Mouse (Mus musculus) C2C12 (cell line): ENCODE data around the gene Dgkg.

Source experiments
- CEBPB ChIP-seq: IDR thresholded peaks from one replicate; pipeline ENCODE4 v1.6.1; 2011; ENCODE audit warnings: low read depth, mild to moderate bottlenecking, control low read depth, moderate library complexity
- CTCF ChIP-seq: IDR thresholded peaks from one replicate; pipeline ENCODE4 v1.5.1; 2011; ENCODE audit not compliant: control insufficient read depth, insufficient read depth, insufficient read length
- FOSL1 ChIP-seq: IDR thresholded peaks from one replicate; pipeline ENCODE4 v1.8.0; 2011; ENCODE audit warnings: mild to moderate bottlenecking, low read length; ENCODE audit not compliant: poor library complexity, insufficient read depth, severe bottlenecking
- MAX ChIP-seq: IDR thresholded peaks from one replicate; pipeline ENCODE4 v1.6.1; 2011; ENCODE audit warnings: mild to moderate bottlenecking, control low read depth
- MYOD1 ChIP-seq: IDR thresholded peaks from one replicate; pipeline ENCODE4 v1.6.1; 2011; ENCODE audit warnings: low read depth; ENCODE audit not compliant: control insufficient read depth, insufficient read length
- MYOG ChIP-seq: IDR thresholded peaks from one replicate; pipeline ENCODE4 v1.6.1; 2011; ENCODE audit not compliant: control insufficient read depth, insufficient read length; ENCODE audit errors: extremely low read depth
- USF1 ChIP-seq: IDR thresholded peaks from one replicate; pipeline ENCODE4 v1.6.1; 2011; ENCODE audit warnings: low read depth, mild to moderate bottlenecking, control low read depth, moderate library complexity

GRCm38 (mm10) chr16:22495259-22495658 lies 161.8 kb downstream of the Dgkg start:
- TF ChIP-seq CTCF (no peak), MAX (no peak), MYOD1 (no peak), CEBPB (no peak), USF1 (no peak), MYOG (no peak), FOSL1 (no peak)
